Mouse (Mus musculus): Measurements from ENCODE around the gene Azin2.

The Azin2 gene

GRCm38 (mm10) chr4:128978634-128979033 is 16.4 kb upstream of the Azin2 start:
- DNase-seq (ENCODE audit: low read depth, low spot score) = no peak

- DNase-seq (ENCODE audit: low read depth, low spot score) = no peak
These were observed 15.0 kb upstream of the Azin2 start for GRCm38 (mm10) chr4:128977217-128977616.

- DNase-seq (ENCODE audit: low read depth, low spot score) = no peak
These were observed 14.3 kb upstream of the Azin2 start for GRCm38 (mm10) chr4:128976577-128976976.

- DNase-seq (ENCODE audit: low read depth, low spot score) = no peak
These were observed 12.4 kb upstream of the Azin2 start for GRCm38 (mm10) chr4:128974677-128975076.

- peak; percentile 53 for DNase-seq (ENCODE audit: low read depth, low spot score)
These were observed 8.9 kb upstream of the Azin2 start for GRCm38 (mm10) chr4:128971065-128971694.

GRCm38 (mm10) chr4:128970417-128970807 is 8.2 kb upstream of the Azin2 start:
- DNase-seq (ENCODE audit: low read depth, low spot score) = no peak

GRCm38 (mm10) chr4:128969607-128970416 is 7.6 kb upstream of the Azin2 start:
- no peak for DNase-seq (ENCODE audit: low read depth, low spot score)

- no peak for DNase-seq (ENCODE audit: low read depth, low spot score)
These were observed 6.8 kb upstream of the Azin2 start for GRCm38 (mm10) chr4:128969081-128969480.

- DNase-seq (ENCODE audit: low read depth, low spot score) = no peak
These were observed 4.5 kb upstream of the Azin2 start for GRCm38 (mm10) chr4:128966751-128967150.

GRCm38 (mm10) chr4:128962926-128963290 is 666 bp upstream of the Azin2 start:
- no peak for DNase-seq (ENCODE audit: low read depth, low spot score)

GRCm38 (mm10) chr4:128961301-128962028 is 777 bp downstream of the Azin2 start:
- no peak for DNase-seq (ENCODE audit: low read depth, low spot score)

GRCm38 (mm10) chr4:128959676-128960075 is 2.6 kb downstream of the Azin2 start:
- DNase-seq (ENCODE audit: low read depth, low spot score) = no peak

GRCm38 (mm10) chr4:128958849-128959248 is 3.4 kb downstream of the Azin2 start:
- DNase-seq (ENCODE audit: low read depth, low spot score) = no peak

GRCm38 (mm10) chr4:128958156-128958555 is 4.1 kb downstream of the Azin2 start:
- DNase-seq (ENCODE audit: low read depth, low spot score) = no peak

- DNase-seq (ENCODE audit: low read depth, low spot score) = peak; percentile 30
These were observed 4.9 kb downstream of the Azin2 start for GRCm38 (mm10) chr4:128957155-128957911.

GRCm38 (mm10) chr4:128953851-128954250 is 8.4 kb downstream of the Azin2 start:
- DNase-seq (ENCODE audit: low read depth, low spot score) = no peak

- no peak for DNase-seq (ENCODE audit: low read depth, low spot score)
These were observed 11.8 kb downstream of the Azin2 start for GRCm38 (mm10) chr4:128950461-128950860.

- DNase-seq (ENCODE audit: low read depth, low spot score) = no peak
These were observed 12.7 kb downstream of the Azin2 start for GRCm38 (mm10) chr4:128949470-128950005.

GRCm38 (mm10) chr4:128948137-128948674 is 14.0 kb downstream of the Azin2 start:
- peak; percentile 32 for DNase-seq (ENCODE audit: low read depth, low spot score)

GRCm38 (mm10) chr4:128947326-128947933 is 14.8 kb downstream of the Azin2 start:
- no peak for DNase-seq (ENCODE audit: low read depth, low spot score)

- no peak for DNase-seq (ENCODE audit: low read depth, low spot score)
These were observed 15.5 kb downstream of the Azin2 start for GRCm38 (mm10) chr4:128946736-128947135.
